Mouse (Mus musculus): Measurements from ENCODE around the gene Olfr1291-ps1. TPM values are rescaled to one million over a fixed set of nuclear protein-coding genes. Genes with fewer than 3 reads are reported as not detected.

Gene Olfr1291-ps1
- polyA plus RNA-seq (2021) = not detected

DNA sequence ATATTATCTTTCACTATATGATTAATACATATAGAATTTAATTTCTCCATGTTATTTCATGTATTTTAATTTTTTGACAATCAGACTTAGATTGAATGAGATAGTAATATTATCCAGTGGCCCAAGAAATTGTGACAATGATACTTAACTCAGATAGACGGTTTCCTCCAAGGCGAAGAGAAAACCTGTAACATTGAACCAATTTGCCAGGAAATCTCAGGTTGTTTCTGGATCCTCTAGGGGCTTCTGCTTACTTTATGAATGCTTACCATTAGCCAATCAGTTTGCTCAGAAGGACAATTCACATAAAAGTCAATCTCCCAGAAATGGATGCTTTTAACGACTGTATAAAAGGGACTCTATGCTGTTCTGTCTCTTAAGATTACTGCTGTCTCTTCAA is at the start of gene Olfr1291-ps1:
TSS of gene Olfr1291-ps1 (plus strand) at position 301 of the 400 bp plus-strand sequence.
- in situ Hi-C loops (cut with MboI; ENCODE audit: low pct_unique_long_range_greater_than_20kb) = no loop called here
- DNase-seq (ENCODE audit: low read depth, low spot score) (no peak), ATAC-seq (no peak)
- ChIA-PET CTCF (no interaction called here), POLR2A (no interaction called here)
- no peaks in the 10 kb centered on the region for H3K27me3 ChIP-seq
- TF ChIP-seq CTCF (IDR thresholded peaks at IDR 0.05) = no peak

DNA sequence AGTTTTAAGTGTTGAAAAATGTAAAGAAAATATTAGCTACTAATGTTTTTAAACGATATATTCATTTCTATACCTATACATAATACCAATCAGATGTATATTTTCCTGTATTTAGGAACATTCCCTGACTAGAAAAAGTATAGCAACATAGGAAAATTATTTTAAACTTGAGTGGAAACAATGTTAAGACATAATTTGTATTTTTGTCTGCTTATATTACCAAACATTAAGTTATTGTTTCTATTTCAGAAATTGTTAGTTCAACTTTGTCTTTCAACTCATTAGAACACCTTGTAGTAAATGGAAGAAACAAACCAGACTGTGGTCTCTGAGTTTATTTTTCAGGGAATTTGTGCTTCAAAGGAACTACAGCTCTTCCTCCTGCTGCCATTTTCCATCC is 48.1 kb upstream of the Olfr1291-ps1 start, which contains the start of gene Olfr1287:
TSS of gene Olfr1287 (plus strand) at position 301 of the 400 bp plus-strand sequence.
- H3K27me3 ChIP-seq = no peaks in the 10 kb centered on the region
- ChIA-PET CTCF (no interaction called here), POLR2A (no interaction called here)
- in situ Hi-C loops (cut with MboI; ENCODE audit: low pct_unique_long_range_greater_than_20kb) = no loop called here
- no peak for TF ChIP-seq CTCF (IDR thresholded peaks at IDR 0.05)
- no peak for DNase-seq (ENCODE audit: low read depth, low spot score)
- no peak for ATAC-seq

DNA sequence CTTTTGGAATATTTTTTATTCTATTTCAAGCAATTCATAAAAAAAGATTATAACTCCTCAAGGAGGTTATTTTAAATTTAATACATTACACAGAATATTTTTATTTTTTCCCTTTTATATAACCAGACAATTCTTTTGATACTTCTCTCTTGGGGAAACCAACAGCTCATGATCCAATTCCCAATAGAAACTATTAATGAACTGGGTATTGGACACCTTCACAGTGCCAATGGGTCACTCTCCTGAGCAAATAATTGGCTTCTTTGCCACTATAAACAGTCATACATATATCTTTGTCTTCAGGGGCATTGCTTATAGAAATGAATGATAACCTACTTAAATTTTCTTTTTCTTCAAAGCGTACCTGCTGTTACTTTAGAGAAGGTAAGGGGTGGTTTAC is 23.2 kb upstream of the Olfr1291-ps1 start, which contains the start of gene Olfr1288:
TSS of gene Olfr1288 (plus strand) at position 301 of the 400 bp plus-strand sequence.
- in situ Hi-C loops (cut with MboI; ENCODE audit: low pct_unique_long_range_greater_than_20kb) = loop anchor here (5.0 kb wide), 1 partner anchor 72 kb away; no protein-coding TSS in a partner anchor
- no peak for ATAC-seq
- DNase-seq (ENCODE audit: low read depth, low spot score) = no peak
- H3K27me3 ChIP-seq = no peaks in the 10 kb centered on the region
- CTCF ChIA-PET = no interaction called here
- no peak for TF ChIP-seq CTCF (IDR thresholded peaks at IDR 0.05)
- POLR2A ChIA-PET = no interaction called here

DNA sequence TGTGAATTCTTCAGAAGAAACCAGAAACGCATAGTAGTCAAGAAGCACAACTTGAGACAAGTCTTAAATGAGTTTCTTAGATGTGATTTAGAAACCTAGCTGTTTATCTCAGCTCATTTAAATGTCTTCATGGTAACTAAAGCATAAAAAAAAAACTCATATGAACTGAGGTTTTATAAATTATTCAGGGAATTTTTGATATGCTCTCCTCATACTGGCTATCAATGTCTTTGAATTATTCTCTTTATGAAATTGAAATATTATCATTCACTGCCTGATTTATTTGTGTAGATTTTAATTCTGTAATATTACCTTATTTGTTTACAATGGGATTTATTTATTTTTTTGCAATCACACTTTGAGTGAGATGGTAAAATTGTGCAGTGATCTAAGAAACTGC is 16.5 kb upstream of the Olfr1291-ps1 start, which contains the start of gene Olfr1289:
TSS of gene Olfr1289 (plus strand) at position 301 of the 400 bp plus-strand sequence.
- DNase-seq (ENCODE audit: low read depth, low spot score) (no peak), ATAC-seq (no peak)
- no peaks in the 10 kb centered on the region for H3K27me3 ChIP-seq
- CTCF ChIA-PET = no interaction called here
- no peak for TF ChIP-seq CTCF (IDR thresholded peaks at IDR 0.05)
- POLR2A ChIA-PET = no interaction called here
- in situ Hi-C loops (cut with MboI; ENCODE audit: low pct_unique_long_range_greater_than_20kb) = no loop called here

DNA sequence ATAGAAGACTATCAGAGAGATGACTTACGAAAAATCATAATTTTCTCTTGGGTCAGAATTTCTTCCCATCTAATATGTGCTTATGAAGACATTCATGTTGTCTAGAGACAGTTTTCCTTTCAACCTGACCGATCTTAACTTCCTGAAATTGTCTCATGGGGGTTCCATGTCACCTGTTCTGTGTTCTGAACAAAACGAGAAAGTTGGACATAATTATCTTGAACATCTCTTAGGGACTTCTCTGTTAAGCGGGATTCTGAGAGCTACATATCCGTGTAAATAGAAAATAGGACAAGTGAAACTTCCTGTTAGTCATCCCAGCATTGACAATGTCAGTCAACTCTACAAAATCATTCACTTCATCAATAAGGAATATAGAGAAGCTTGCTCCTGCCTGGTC is 3.3 kb upstream of the Olfr1291-ps1 start, which contains the start of gene Olfr1290:
TSS of gene Olfr1290 (minus strand) at position 101 of the 400 bp plus-strand sequence.
- H3K27me3 ChIP-seq = no peaks in the 10 kb centered on the region
- no peak for TF ChIP-seq CTCF (IDR thresholded peaks at IDR 0.05)
- POLR2A ChIA-PET = no interaction called here
- DNase-seq (ENCODE audit: low read depth, low spot score) (no peak), ATAC-seq (no peak)
- CTCF ChIA-PET = no interaction called here
- in situ Hi-C loops (cut with MboI; ENCODE audit: low pct_unique_long_range_greater_than_20kb) = no loop called here

DNA sequence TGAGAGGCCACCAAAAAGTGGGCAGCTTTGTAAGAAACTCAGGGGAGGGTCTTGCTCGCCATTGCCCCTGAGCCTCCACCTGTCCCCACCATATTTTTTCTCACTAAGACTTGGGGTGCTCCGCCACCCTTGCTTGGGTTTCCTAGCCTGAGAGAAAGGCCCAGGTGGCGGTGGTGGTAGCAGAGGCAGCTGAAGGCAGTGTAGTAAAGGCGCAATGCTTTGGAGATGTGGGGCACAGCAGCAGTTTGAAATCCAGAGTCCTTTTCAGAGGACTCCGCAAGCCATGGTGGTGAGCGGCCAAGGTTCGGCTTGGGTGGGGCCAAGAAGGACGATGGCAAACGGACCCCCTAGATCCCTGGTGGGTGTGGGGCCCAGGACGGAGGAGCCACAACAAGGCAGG is 20.5 kb downstream of the Olfr1291-ps1 start:
- no peaks in the 10 kb centered on the region for H3K27me3 ChIP-seq
- DNase-seq (ENCODE audit: low read depth, low spot score) (no peak), ATAC-seq (no peak)
- CTCF ChIA-PET = no interaction called here
- TF ChIP-seq CTCF (IDR thresholded peaks at IDR 0.05) = no peak
- POLR2A ChIA-PET = no interaction called here
- in situ Hi-C loops (cut with MboI; ENCODE audit: low pct_unique_long_range_greater_than_20kb) = no loop called here

DNA sequence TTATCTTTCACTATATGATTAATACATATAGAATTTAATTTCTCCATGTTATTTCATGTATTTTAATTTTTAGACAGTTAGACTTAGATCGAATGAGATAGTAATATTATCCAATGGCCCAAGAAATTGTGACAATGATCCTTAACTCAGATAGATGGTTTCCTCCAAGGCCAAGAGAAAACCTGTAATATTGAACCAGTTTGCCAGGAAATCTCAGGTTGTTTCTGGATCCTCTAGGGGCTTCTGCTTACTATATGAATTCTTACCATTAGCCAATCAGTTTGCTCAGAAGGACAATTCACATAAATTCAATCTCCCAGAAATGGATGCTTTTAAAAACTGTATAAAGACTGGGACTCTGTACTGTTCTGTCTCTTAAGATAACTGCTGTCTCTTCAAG is 27.9 kb downstream of the Olfr1291-ps1 start, which contains the start of gene Olfr1293-ps:
TSS of gene Olfr1293-ps (plus strand) at position 301 of the 400 bp plus-strand sequence.
- ChIA-PET POLR2A (no interaction called here), CTCF (no interaction called here)
- no peak for TF ChIP-seq CTCF (IDR thresholded peaks at IDR 0.05)
- ATAC-seq = no peak
- no peaks in the 10 kb centered on the region for H3K27me3 ChIP-seq
- in situ Hi-C loops (cut with MboI; ENCODE audit: low pct_unique_long_range_greater_than_20kb) = no loop called here
- no peak for DNase-seq (ENCODE audit: low read depth, low spot score)

DNA sequence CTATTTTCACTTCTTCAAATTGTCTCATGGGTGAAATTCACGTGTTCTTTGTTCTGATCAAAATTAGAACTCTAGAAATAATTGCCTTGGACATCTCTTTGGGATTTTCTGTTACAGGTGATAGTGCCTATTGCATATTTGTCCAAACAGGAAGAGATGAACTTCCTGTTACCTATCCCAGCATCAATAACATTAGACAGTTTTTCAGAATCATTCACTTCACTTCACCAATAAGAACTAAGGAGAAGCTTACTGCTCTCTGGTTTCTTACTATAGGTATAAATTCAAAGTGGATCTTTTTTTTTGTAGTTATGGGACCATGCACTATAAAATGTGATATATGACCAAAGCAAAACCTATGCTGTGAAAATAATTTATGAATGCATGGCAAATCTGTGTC is 43.2 kb downstream of the Olfr1291-ps1 start, which contains the start of gene Olfr1294:
TSS of gene Olfr1294 (minus strand) at position 101 of the 400 bp plus-strand sequence.
- no peaks in the 10 kb centered on the region for H3K27me3 ChIP-seq
- CTCF ChIA-PET = no interaction called here
- POLR2A ChIA-PET = no interaction called here

More for the DNA sequence above, 43.2 kb downstream of the Olfr1291-ps1 start, which contains the start of gene Olfr1294:
- in situ Hi-C loops (cut with MboI; ENCODE audit: low pct_unique_long_range_greater_than_20kb) = no loop called here
- TF ChIP-seq CTCF (IDR thresholded peaks at IDR 0.05) = no peak
- no peak for ATAC-seq
- DNase-seq (ENCODE audit: low read depth, low spot score) = no peak

Other genes starting within 250 kb of the Olfr1291-ps1 start
- not detected for gene Olfr1276, start 242.7 kb upstream of the Olfr1291-ps1 start, polyA plus RNA-seq (2021)
- not detected for gene Olfr1277, start 223.1 kb upstream of the Olfr1291-ps1 start, polyA plus RNA-seq (2021)
- not detected for gene Olfr1278, start 207.0 kb upstream of the Olfr1291-ps1 start, polyA plus RNA-seq (2021)
- 1.9 TPM for gene Olfr1279, start 196.5 kb upstream of the Olfr1291-ps1 start, polyA plus RNA-seq (2021)
- not detected for gene Olfr1280, start 183.2 kb upstream of the Olfr1291-ps1 start, polyA plus RNA-seq (2021)
- gene Olfr1281, start 170.7 kb upstream of the Olfr1291-ps1 start, polyA plus RNA-seq (2021) = not detected
- not detected for gene Olfr1282, start 161.1 kb upstream of the Olfr1291-ps1 start, polyA plus RNA-seq (2021)
- gene Olfr1283, start 130.4 kb upstream of the Olfr1291-ps1 start, polyA plus RNA-seq (2021) = not detected
- not detected for gene Olfr1284, start 121.7 kb upstream of the Olfr1291-ps1 start, polyA plus RNA-seq (2021)
- gene Olfr1286, start 74.1 kb upstream of the Olfr1291-ps1 start, polyA plus RNA-seq (2021) = not detected
- not detected for gene Olfr1287, start 48.0 kb upstream of the Olfr1291-ps1 start, polyA plus RNA-seq (2021)
- gene Olfr1288, start 23.1 kb upstream of the Olfr1291-ps1 start, polyA plus RNA-seq (2021) = not detected
- not detected for gene Olfr1289, start 16.4 kb upstream of the Olfr1291-ps1 start, polyA plus RNA-seq (2021)
- not detected for gene Olfr1290, start 3.4 kb upstream of the Olfr1291-ps1 start, polyA plus RNA-seq (2021)
- not detected for gene Olfr1293-ps, start 28.0 kb downstream of the Olfr1291-ps1 start, polyA plus RNA-seq (2021)
- gene Olfr1294, start 43.1 kb downstream of the Olfr1291-ps1 start, polyA plus RNA-seq (2021) = not detected
- not detected for gene Olfr1295, start 72.5 kb downstream of the Olfr1291-ps1 start, polyA plus RNA-seq (2021)
- gene Olfr1297, start 129.3 kb downstream of the Olfr1291-ps1 start, polyA plus RNA-seq (2021) = not detected
- gene Olfr1298, start 152.0 kb downstream of the Olfr1291-ps1 start, polyA plus RNA-seq (2021) = not detected
- not detected for gene Olfr1299, start 164.2 kb downstream of the Olfr1291-ps1 start, polyA plus RNA-seq (2021)